Mouse (Mus musculus): ENCODE results near the gene Pus10. TPM values are rescaled to one million over a fixed set of nuclear protein-coding genes. Genes with fewer than 3 reads are reported as not detected.

The Pus10 gene
- polyA plus RNA-seq (2015; fragmentation: Nextera tagmentation; extraction: Ambion mirVana) = 10.6 and 11.9 TPM in 2 replicates

GRCm38 (mm10) chr11:23665311-23665786 lies at the start of gene Pus10:
Pus10 (plus strand) TSS chr11:23665674.
- WGBS (ENCODE audit: insufficient replicate concordance) = under 1% methylated on average over 38 of the region's 40 CpGs
- Histone ChIP-seq H3K9ac (peak within 1 kb of the TSS; percentile 95), H3K4me2 (peak within 1 kb of the TSS; percentile 86), H3K36me3 (replicated peaks) (no peaks in the 10 kb centered on the region), H3K9me3 (replicated peaks) (no peaks in the 10 kb centered on the region), H3K27ac (replicated peaks) (peak within 1 kb of the TSS; percentile 90), H3K27me3 (no peaks in the 10 kb centered on the region), H3K4me3 (replicated peaks) (peak within 1 kb of the TSS; percentile 95), H3K4me1 (replicated peaks) (peaks cover 13% of the 10 kb centered on the region)
- peak; percentile 59 for ATAC-seq (ENCODE audit: insufficient read depth)

GRCm38 (mm10) chr11:23618995-23619394 lies 46.5 kb upstream of the Pus10 start:
- no peaks in the 10 kb centered on the region for H3K27me3 ChIP-seq
- ATAC-seq (ENCODE audit: insufficient read depth) = no peak

GRCm38 (mm10) chr11:23630664-23631063 lies 34.8 kb upstream of the Pus10 start:
- ATAC-seq (ENCODE audit: insufficient read depth) = no peak
- no peak overlapping the region for H3K4me3 ChIP-seq (replicated peaks)

More at GRCm38 (mm10) chr11:23618995-23619394, 46.5 kb upstream of the Pus10 start:
- H3K4me2 ChIP-seq = no peak overlapping the region
- no peaks in the 10 kb centered on the region for H3K9me3 ChIP-seq (replicated peaks)
- no peak overlapping the region for H3K27ac ChIP-seq (replicated peaks)
- no peak overlapping the region for H3K9ac ChIP-seq
- peaks cover 6% of the 10 kb centered on the region; the same call in 1 of the 2 replicates for H3K36me3 ChIP-seq (replicated peaks)
- H3K4me1 ChIP-seq (replicated peaks) = no peaks in the 10 kb centered on the region
- 39% methylated on average over 5 of the region's 5 CpGs for WGBS (ENCODE audit: insufficient replicate concordance)
- H3K4me3 ChIP-seq (replicated peaks) = no peak overlapping the region

GRCm38 (mm10) chr11:23632945-23633878 lies 32.3 kb upstream of the Pus10 start, which contains the start of gene 0610010F05Rik:
0610010F05Rik (minus strand) TSS chr11:23633639.
- Histone ChIP-seq H3K4me2 (peak within 1 kb of the TSS; percentile 97), H3K27ac (replicated peaks) (peak within 1 kb of the TSS; percentile 88), H3K4me3 (replicated peaks) (peak within 1 kb of the TSS; percentile 93), H3K27me3 (no peaks in the 10 kb centered on the region), H3K36me3 (replicated peaks) (no peaks in the 10 kb centered on the region), H3K4me1 (replicated peaks) (peaks cover 15% of the 10 kb centered on the region), H3K9me3 (replicated peaks) (no peaks in the 10 kb centered on the region), H3K9ac (peak within 1 kb of the TSS; percentile 89)
- WGBS (ENCODE audit: insufficient replicate concordance) = under 1% methylated on average over 82 of the region's 103 CpGs
- ATAC-seq (ENCODE audit: insufficient read depth) = peak; percentile 100

More at GRCm38 (mm10) chr11:23630664-23631063, 34.8 kb upstream of the Pus10 start:
- Histone ChIP-seq H3K4me2 (no peak overlapping the region), H3K4me1 (replicated peaks) (peaks cover 15% of the 10 kb centered on the region), H3K27ac (replicated peaks) (no peak overlapping the region), H3K27me3 (no peaks in the 10 kb centered on the region), H3K9ac (no peak overlapping the region), H3K36me3 (replicated peaks) (no peaks in the 10 kb centered on the region), H3K9me3 (replicated peaks) (no peaks in the 10 kb centered on the region)

- peak; percentile 6 for ATAC-seq (ENCODE audit: insufficient read depth)
These were observed 31.6 kb upstream of the Pus10 start for GRCm38 (mm10) chr11:23633879-23634215.

GRCm38 (mm10) chr11:23634573-23634972 lies 30.9 kb upstream of the Pus10 start:
- 55% methylated on average over 8 of the region's 8 CpGs for WGBS (ENCODE audit: insufficient replicate concordance)
- no peak for ATAC-seq (ENCODE audit: insufficient read depth)

More at GRCm38 (mm10) chr11:23633879-23634215, 31.6 kb upstream of the Pus10 start:
- H3K27ac ChIP-seq (replicated peaks) = peak overlapping the region; percentile 62; the same call in 1 of the 2 replicates
- peaks cover 15% of the 10 kb centered on the region for H3K4me1 ChIP-seq (replicated peaks)
- H3K36me3 ChIP-seq (replicated peaks) = no peaks in the 10 kb centered on the region
- H3K9me3 ChIP-seq (replicated peaks) = no peaks in the 10 kb centered on the region
- peak overlapping the region; percentile 37 for H3K9ac ChIP-seq
- H3K27me3 ChIP-seq = no peaks in the 10 kb centered on the region
- WGBS (ENCODE audit: insufficient replicate concordance) = 10% methylated on average over 7 of the region's 7 CpGs
- peak overlapping the region; percentile 97 for H3K4me2 ChIP-seq
- peak overlapping the region; percentile 93 for H3K4me3 ChIP-seq (replicated peaks)

GRCm38 (mm10) chr11:23647431-23647830 lies 18.0 kb upstream of the Pus10 start:
- Histone ChIP-seq H3K4me2 (no peak overlapping the region), H3K4me3 (replicated peaks) (no peak overlapping the region), H3K4me1 (replicated peaks) (no peaks in the 10 kb centered on the region), H3K9ac (no peak overlapping the region), H3K9me3 (replicated peaks) (no peaks in the 10 kb centered on the region), H3K27ac (replicated peaks) (no peak overlapping the region), H3K27me3 (no peaks in the 10 kb centered on the region), H3K36me3 (replicated peaks) (peaks cover 28% of the 10 kb centered on the region)
- ATAC-seq (ENCODE audit: insufficient read depth) = no peak

More at GRCm38 (mm10) chr11:23634573-23634972, 30.9 kb upstream of the Pus10 start:
- H3K4me2 ChIP-seq = 0 out of 2 replicates have a peak overlapping the region, but pooled peaks have one; percentile 97
- H3K27me3 ChIP-seq = no peaks in the 10 kb centered on the region
- no peak overlapping the region for H3K27ac ChIP-seq (replicated peaks)
- H3K9me3 ChIP-seq (replicated peaks) = no peaks in the 10 kb centered on the region
- H3K36me3 ChIP-seq (replicated peaks) = no peaks in the 10 kb centered on the region
- no peak overlapping the region for H3K9ac ChIP-seq
- no peak overlapping the region for H3K4me3 ChIP-seq (replicated peaks)
- H3K4me1 ChIP-seq (replicated peaks) = peaks cover 15% of the 10 kb centered on the region

- H3K27ac ChIP-seq (replicated peaks) = no peak overlapping the region
- H3K27me3 ChIP-seq = no peaks in the 10 kb centered on the region
- ATAC-seq (ENCODE audit: insufficient read depth) = no peak
- 76% methylated on average over 3 of the region's 3 CpGs for WGBS (ENCODE audit: insufficient replicate concordance)
- no peak overlapping the region for H3K4me3 ChIP-seq (replicated peaks)
- H3K9me3 ChIP-seq (replicated peaks) = no peaks in the 10 kb centered on the region
- no peak overlapping the region for H3K9ac ChIP-seq
- peaks cover 28% of the 10 kb centered on the region for H3K36me3 ChIP-seq (replicated peaks)
- no peaks in the 10 kb centered on the region for H3K4me1 ChIP-seq (replicated peaks)
- no peak overlapping the region for H3K4me2 ChIP-seq
These were observed 17.6 kb upstream of the Pus10 start for GRCm38 (mm10) chr11:23647835-23648234.

GRCm38 (mm10) chr11:23653666-23654065 lies 11.8 kb upstream of the Pus10 start:
- 63% methylated on average over 3 of the region's 3 CpGs for WGBS (ENCODE audit: insufficient replicate concordance)
- H3K9ac ChIP-seq = no peak overlapping the region
- H3K9me3 ChIP-seq (replicated peaks) = no peaks in the 10 kb centered on the region
- no peak overlapping the region for H3K4me2 ChIP-seq
- no peak for ATAC-seq (ENCODE audit: insufficient read depth)
- H3K4me3 ChIP-seq (replicated peaks) = no peak overlapping the region
- H3K4me1 ChIP-seq (replicated peaks) = peaks cover under 1% of the 10 kb centered on the region; the same call in 1 of the 2 replicates
- peaks cover 18% of the 10 kb centered on the region for H3K36me3 ChIP-seq (replicated peaks)
- H3K27me3 ChIP-seq = no peaks in the 10 kb centered on the region
- H3K27ac ChIP-seq (replicated peaks) = no peak overlapping the region

GRCm38 (mm10) chr11:23657791-23658190 lies 7.7 kb upstream of the Pus10 start:
- no peak overlapping the region for H3K9ac ChIP-seq
- ATAC-seq (ENCODE audit: insufficient read depth) = no peak
- no peaks in the 10 kb centered on the region for H3K36me3 ChIP-seq (replicated peaks)
- WGBS (ENCODE audit: insufficient replicate concordance) = 51% methylated on average over 2 of the region's 2 CpGs
- no peak overlapping the region for H3K4me2 ChIP-seq
- peaks cover 7% of the 10 kb centered on the region for H3K4me1 ChIP-seq (replicated peaks)
- H3K27me3 ChIP-seq = no peaks in the 10 kb centered on the region
- H3K4me3 ChIP-seq (replicated peaks) = no peak overlapping the region
- H3K27ac ChIP-seq (replicated peaks) = no peak overlapping the region
- no peaks in the 10 kb centered on the region for H3K9me3 ChIP-seq (replicated peaks)

- H3K27ac ChIP-seq (replicated peaks) = no peak overlapping the region
- no peak overlapping the region for H3K4me2 ChIP-seq
- H3K36me3 ChIP-seq (replicated peaks) = no peaks in the 10 kb centered on the region
- H3K4me1 ChIP-seq (replicated peaks) = peaks cover 13% of the 10 kb centered on the region
- ATAC-seq (ENCODE audit: insufficient read depth) = no peak
- no peaks in the 10 kb centered on the region for H3K27me3 ChIP-seq
- no peak overlapping the region for H3K4me3 ChIP-seq (replicated peaks)
- H3K9me3 ChIP-seq (replicated peaks) = no peaks in the 10 kb centered on the region
- H3K9ac ChIP-seq = no peak overlapping the region
These were observed 1.2 kb upstream of the Pus10 start for GRCm38 (mm10) chr11:23664232-23664631.

All from liver, embryonic 15.5 days (tissue).